Mouse (Mus musculus): ENCODE results near the gene Apbb1.

DNA sequence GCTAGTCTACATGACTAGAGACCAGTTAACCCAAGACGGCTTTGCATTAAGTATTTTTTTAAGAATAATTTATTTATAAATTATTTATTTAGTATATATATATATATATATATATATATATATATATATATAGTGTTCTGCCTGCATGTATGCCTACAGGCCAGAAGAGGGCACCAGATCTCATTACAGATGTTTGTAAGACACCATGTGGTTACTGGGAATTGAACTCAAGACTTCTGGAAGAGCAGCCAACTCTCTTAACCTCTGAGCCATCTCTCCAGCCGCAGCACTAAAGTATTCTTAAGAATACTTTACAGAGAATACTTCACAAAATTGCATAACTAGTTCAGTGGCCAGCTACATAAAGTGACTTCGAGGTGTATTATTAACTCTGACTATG, 47.3 kb downstream of the Apbb1 start:
- TF ChIP-seq POLR2A (IDR thresholded peaks at IDR 0.05; ENCODE audit: low read depth, low read length) = no peak
- no peak for TF ChIP-seq CTCF (IDR thresholded peaks at IDR 0.05; ENCODE audit: extremely low read depth, insufficient read length, insufficient replicate concordance, low read depth, low read length)

Measured in small intestine, adult 2 months (tissue).